ENCODE assay signal across 8 mouse cellular contexts in genomic region chr19:57272824-57273613, GRCm38 (mm10). TPM values are rescaled to one million over a fixed set of nuclear protein-coding genes. Genes with fewer than 3 reads are reported as not detected.
DNase-seq lines count a peak whose midpoint lies in the region; ATAC-seq and TF ChIP-seq lines count a peak whose summit lies in the region.

No protein-coding gene starts in this region.

- 0 out of 2 replicates have a peak overlapping the region, but pooled peaks have one; percentile 9 for H3K4me2 ChIP-seq in liver, embryonic 16.5 days (ENCODE audit: low read depth, low read length)

- no peaks in the 10 kb centered on the region for H3K4me1 ChIP-seq in MEL (ENCODE audit: control insufficient read depth in 1 of 2, insufficient read depth in 2 of 2, low read length in 2 of 2)
- H3K4me1 ChIP-seq in liver, embryonic 16.5 days (ENCODE audit: control insufficient read depth, low read depth, low read length): peaks cover 7% of the 10 kb centered on the region

- DNase-seq in A20 (ENCODE audit: low read depth, low spot score): peak; percentile 83
- DNase-seq in MEL (ENCODE audit: low read depth, low spot score): peak; percentile 17
- peak; percentile 67 to 79 for DNase-seq in cerebellum, postnatal 25 days
- DNase-seq in heart, adult 8-10 months (ENCODE audit: low spot score): peak; percentile 83
- peak; percentile 75 for DNase-seq in kidney, postnatal 14 days
- peak; percentile 66 for DNase-seq in right cerebral cortex, postnatal 14 days

- H3K36me3 ChIP-seq in MEL (ENCODE audit: control insufficient read depth in 1 of 2, insufficient read depth in 2 of 2, low read length in 2 of 2): no peaks in the 10 kb centered on the region
- no peaks in the 10 kb centered on the region for H3K36me3 ChIP-seq in liver, embryonic 16.5 days (ENCODE audit: control insufficient read depth, insufficient read depth)

- H3K4me3 ChIP-seq in MEL (ENCODE audit: control insufficient read depth in 1 of 2, insufficient read depth in 1 of 2, low read depth in 2 of 2, low read length in 2 of 2): no peak overlapping the region
- H3K4me3 ChIP-seq in liver, embryonic 16.5 days (ENCODE audit: low read depth, low read length): no peak overlapping the region

- no peak overlapping the region for H3K27ac ChIP-seq in MEL (ENCODE audit: control insufficient read depth, low read depth, low read length)
- H3K27ac ChIP-seq in liver, embryonic 16.5 days (ENCODE audit: low read length): peak overlapping the region; percentile 25; the same call in 1 of the 2 replicates

- TF ChIP-seq RAD21 in MEL (IDR thresholded peaks at IDR 0.05; ENCODE audit: low read depth, low read length): no peak

- no peaks in the 10 kb centered on the region for H3K9me3 ChIP-seq in MEL (replicated peaks; ENCODE audit: insufficient read depth, low read length)
- H3K9me3 ChIP-seq in liver, embryonic 16.5 days (replicated peaks; ENCODE audit: control insufficient read depth, low read length): no peaks in the 10 kb centered on the region

- H3K27me3 ChIP-seq in MEL (ENCODE audit: control insufficient read depth in 1 of 2, insufficient read depth in 2 of 2, low read length in 2 of 2): peaks cover 0 to 3% of the 10 kb centered on the region in 2 experiments; a peak in 2 of 4 replicates
- no peaks in the 10 kb centered on the region for H3K27me3 ChIP-seq in liver, embryonic 16.5 days (ENCODE audit: control insufficient read depth, insufficient read depth, low read depth, low read length)

- no peak for TF ChIP-seq EP300 in MEL (IDR thresholded peaks at IDR 0.05; ENCODE audit: low read depth in 1 of 2, low read length in 2 of 2)

- H3K9ac ChIP-seq in MEL (ENCODE audit: control insufficient read depth, low read depth, low read length, poor library complexity, severe bottlenecking): no peak overlapping the region
- no peak overlapping the region for H3K9ac ChIP-seq in liver, embryonic 16.5 days (ENCODE audit: low read depth, low read length)

- no peak for TF ChIP-seq CTCF in MEL (IDR thresholded peaks at IDR 0.05 in 2 of 3, conservative IDR thresholded peaks at IDR 0.05 in 1 of 3; ENCODE audit: control insufficient read depth in 1 of 3, insufficient read depth in 1 of 3, low read depth in 2 of 3, low read length in 3 of 3, poor library complexity in 1 of 3, severe bottlenecking in 1 of 3)

- no peaks in the 10 kb centered on the region for H3K79me2 ChIP-seq in MEL (ENCODE audit: control insufficient read depth, insufficient read depth, low read length, poor library complexity)

- TF ChIP-seq POLR2A in MEL (IDR thresholded peaks at IDR 0.05; ENCODE audit: control insufficient read depth in 1 of 2, insufficient read depth in 1 of 2, low read depth in 1 of 2, low read length in 2 of 2, poor library complexity in 1 of 2): no peak

- peak; percentile 67 for ATAC-seq in liver, embryonic 16.5 days (ENCODE audit: low read depth)
- ATAC-seq in erythroid progenitor cell, adult 5-6 weeks (replicated peaks; ENCODE audit: low FRiP score, poor library complexity, severe bottlenecking): no peak

- 35% methylated on average over 13 of the region's 13 CpGs for WGBS in liver, embryonic 16.5 days (ENCODE audit: insufficient replicate concordance)

TF ChIP-seq in MEL, 35 proteins besides CTCF, POLR2A, EP300 and RAD21:
- TF ChIP-seq GABPA (IDR thresholded peaks at IDR 0.05; ENCODE audit: low read depth, low read length): no peak
- TF ChIP-seq GATA1 (IDR thresholded peaks at IDR 0.05; ENCODE audit: low read depth, low read length): no peak
- no peak for TF ChIP-seq E2F4 (IDR thresholded peaks at IDR 0.05; ENCODE audit: borderline replicate concordance, low read depth, low read length)
- TF ChIP-seq BHLHE40 (IDR thresholded peaks at IDR 0.05; ENCODE audit: borderline replicate concordance, low read depth, low read length): no peak
- no peak for TF ChIP-seq TBP (IDR thresholded peaks at IDR 0.05; ENCODE audit: low read depth, low read length)
- TF ChIP-seq MYB (IDR thresholded peaks at IDR 0.05; ENCODE audit: low read depth, low read length): no peak
- no peak for TF ChIP-seq TAL1 (IDR thresholded peaks at IDR 0.05; ENCODE audit: low read length)
- TF ChIP-seq POLR2AphosphoS5 (IDR thresholded peaks at IDR 0.05; ENCODE audit: borderline replicate concordance, low read depth, low read length): no peak
- TF ChIP-seq NELFE (IDR thresholded peaks at IDR 0.05; ENCODE audit: low read depth, low read length): no peak
- no peak for TF ChIP-seq JUND (IDR thresholded peaks at IDR 0.05; ENCODE audit: low read depth, low read length)
- no peak for TF ChIP-seq CHD2 (IDR thresholded peaks at IDR 0.05; ENCODE audit: low read length)
- TF ChIP-seq MYC (IDR thresholded peaks at IDR 0.05; ENCODE audit: low read depth, low read length): no peak

RNA-seq across cellular contexts. Expression of gene Ablim1, which starts 41.7 kb away (rescaled TPM):
- total RNA-seq in MEL (2012; rRNA removed): not detected in 2 replicates
- polyA plus RNA-seq in MEL (2012; ENCODE audit: insufficient read depth in 1 of 2, insufficient read length in 2 of 2, low read depth in 1 of 2, low replicate concordance in 2 of 2, missing spikeins in 1 of 2): not detected
- total RNA-seq in heart, adult 8-10 months (2022): 100 to 1,000 TPM; 450 to 472 (median 462) TPM
- polyA plus RNA-seq in liver, embryonic 16.5 days (2015; fragmentation: Nextera tagmentation; extraction: Ambion mirVana): 9.0 and 12.4 TPM in 2 replicates
- total RNA-seq in erythroid progenitor cell, adult 5-6 weeks (2015; ENCODE audit: low replicate concordance): 12.6 and 18.4 TPM in 2 replicates
- total RNA-seq in erythroid progenitor cell, adult 5-6 weeks (2017; ENCODE audit: low replicate concordance): 7.6 and 10.0 TPM in 2 replicates

Comparison
In these comparisons a context has a peak if more than half of its experiments do, and no peak if none do; other contexts are left out.
1. DNase-seq: peak in every context shown above with its lines; median percentile 83 in A20; 83 in heart, adult 8-10 months; 75 in kidney, postnatal 14 days; 73 in cerebellum, postnatal 25 days; 66 in right cerebral cortex, postnatal 14 days; 17 in MEL.
2. RNA of gene Ablim1, which starts 41.7 kb away (total RNA-seq): 450 to 472 TPM in heart, adult 8-10 months; 7.6 to 18.4 TPM in erythroid progenitor cell, adult 5-6 weeks and not detected in MEL; every median in the first group is over 10 times any median in the second.